Mouse (Mus musculus): ENCODE results near the gene Iqcn. TPM values are rescaled to one million over a fixed set of nuclear protein-coding genes. Genes with fewer than 3 reads are reported as not detected.

Iqcn gene
- polyA plus RNA-seq, 1 experiment from 2014 or later = 0.10 TPM

GRCm38 (mm10) chr8:70755661-70756475 lies 52.6 kb downstream of the Iqcn start:
- no peak for ATAC-seq (ENCODE audit: low FRiP score)
- 84% methylated on average over 24 of the region's 24 CpGs for WGBS
- Histone ChIP-seq H3K4me2 (peak overlapping the region; percentile 96), H3K9ac (peak overlapping the region; percentile 86), H3K36me3 (replicated peaks) (peaks cover 25% of the 10 kb centered on the region), H3K27ac (peak overlapping the region; percentile 81; the same call in 1 of the 2 replicates), H3K4me1 (peaks cover 42% of the 10 kb centered on the region), H3K27me3 (no peaks in the 10 kb centered on the region), H3K4me3 (replicated peaks) (peak overlapping the region; percentile 67), H3K9me3 (no peaks in the 10 kb centered on the region)

GRCm38 (mm10) chr8:70756476-70757040 lies 53.3 kb downstream of the Iqcn start:
- no peak overlapping the region for H3K4me3 ChIP-seq (replicated peaks)
- no peak overlapping the region for H3K4me2 ChIP-seq
- no peak overlapping the region for H3K9ac ChIP-seq
- H3K9me3 ChIP-seq = no peaks in the 10 kb centered on the region
- H3K27me3 ChIP-seq = no peaks in the 10 kb centered on the region
- 92% methylated on average over 6 of the region's 6 CpGs for WGBS
- no peak overlapping the region for H3K27ac ChIP-seq
- ATAC-seq (ENCODE audit: low FRiP score) = no peak
- peaks cover 25% of the 10 kb centered on the region for H3K36me3 ChIP-seq (replicated peaks)
- H3K4me1 ChIP-seq = peaks cover 44% of the 10 kb centered on the region

- no peak overlapping the region for H3K4me2 ChIP-seq
- no peak overlapping the region for H3K9ac ChIP-seq
- 75% methylated on average over 22 of the region's 22 CpGs for WGBS
- H3K27ac ChIP-seq = no peak overlapping the region
- peaks cover 25% of the 10 kb centered on the region for H3K36me3 ChIP-seq (replicated peaks)
- H3K9me3 ChIP-seq = no peaks in the 10 kb centered on the region
- peaks cover 44% of the 10 kb centered on the region for H3K4me1 ChIP-seq
- H3K4me3 ChIP-seq (replicated peaks) = no peak overlapping the region
- no peaks in the 10 kb centered on the region for H3K27me3 ChIP-seq
- ATAC-seq (ENCODE audit: low FRiP score) = no peak
Measured at GRCm38 (mm10) chr8:70757523-70758307, 54.5 kb downstream of the Iqcn start.

GRCm38 (mm10) chr8:70758308-70758615 lies 55.0 kb downstream of the Iqcn start:
- 94% methylated on average over 7 of the region's 7 CpGs for WGBS
- Histone ChIP-seq H3K27me3 (no peaks in the 10 kb centered on the region), H3K36me3 (replicated peaks) (peaks cover 25% of the 10 kb centered on the region), H3K27ac (no peak overlapping the region), H3K9ac (no peak overlapping the region), H3K4me1 (peaks cover 42% of the 10 kb centered on the region), H3K4me2 (no peak overlapping the region), H3K4me3 (replicated peaks) (no peak overlapping the region), H3K9me3 (no peaks in the 10 kb centered on the region)
- no peak for ATAC-seq (ENCODE audit: low FRiP score)

GRCm38 (mm10) chr8:70758616-70759561 lies 55.6 kb downstream of the Iqcn start:
- Histone ChIP-seq H3K27ac (no peak overlapping the region), H3K27me3 (no peaks in the 10 kb centered on the region), H3K4me1 (peaks cover 39% of the 10 kb centered on the region), H3K4me3 (replicated peaks) (0 out of 2 replicates have a peak overlapping the region, but pooled peaks have one; percentile 3), H3K9me3 (no peaks in the 10 kb centered on the region), H3K4me2 (peak overlapping the region; percentile 99; the same call in 1 of the 2 replicates), H3K36me3 (replicated peaks) (peaks cover 25% of the 10 kb centered on the region), H3K9ac (no peak overlapping the region)
- WGBS = 75% methylated on average over 19 of the region's 19 CpGs
- no peak for ATAC-seq (ENCODE audit: low FRiP score)

- Histone ChIP-seq H3K27ac (peak overlapping the region; percentile 76), H3K36me3 (replicated peaks) (peaks cover 25% of the 10 kb centered on the region), H3K4me2 (peak overlapping the region; percentile 99), H3K4me1 (peaks cover 34% of the 10 kb centered on the region), H3K27me3 (no peaks in the 10 kb centered on the region), H3K9me3 (no peaks in the 10 kb centered on the region), H3K9ac (peak overlapping the region; percentile 72), H3K4me3 (replicated peaks) (peak overlapping the region; percentile 66)
- no peak; the same call in 1 of the 2 replicates for ATAC-seq (ENCODE audit: low FRiP score)
- WGBS = under 1% methylated on average over 22 of the region's 22 CpGs
Measured at GRCm38 (mm10) chr8:70760350-70760749, 57.1 kb downstream of the Iqcn start.

GRCm38 (mm10) chr8:70760775-70761406 lies 57.6 kb downstream of the Iqcn start, which contains the start of gene Mpv17l2:
Gene Mpv17l2 (minus strand): TSS chr8:70760946.
- Histone ChIP-seq H3K4me2 (peak within 1 kb of the TSS; percentile 99), H3K27me3 (no peaks in the 10 kb centered on the region; the same call in 1 of the 2 replicates), H3K9me3 (no peaks in the 10 kb centered on the region), H3K36me3 (replicated peaks) (peaks cover 25% of the 10 kb centered on the region), H3K4me1 (peaks cover 34% of the 10 kb centered on the region), H3K4me3 (replicated peaks) (peak within 1 kb of the TSS; percentile 66), H3K27ac (peak within 1 kb of the TSS; percentile 76), H3K9ac (peak within 1 kb of the TSS; percentile 72)
- WGBS = under 1% methylated on average over 55 of the region's 55 CpGs
- peak; percentile 97 for ATAC-seq (ENCODE audit: low FRiP score)

- Histone ChIP-seq H3K9ac (no peak overlapping the region), H3K9me3 (no peaks in the 10 kb centered on the region), H3K4me1 (peaks cover 44% of the 10 kb centered on the region), H3K4me3 (replicated peaks) (no peak overlapping the region), H3K27ac (no peak overlapping the region), H3K36me3 (replicated peaks) (peaks cover 16% of the 10 kb centered on the region; the same call in 1 of the 2 replicates), H3K4me2 (no peak overlapping the region), H3K27me3 (peaks cover 10% of the 10 kb centered on the region; the same call in 1 of the 2 replicates)
- ATAC-seq (ENCODE audit: low FRiP score) = no peak
- WGBS = 83% methylated on average over 1 of the region's 1 CpGs
Measured at GRCm38 (mm10) chr8:70762118-70762517, 58.9 kb downstream of the Iqcn start.

- no peak overlapping the region for H3K27ac ChIP-seq
- no peak for ATAC-seq (ENCODE audit: low FRiP score)
- no peak overlapping the region for H3K9ac ChIP-seq
- H3K36me3 ChIP-seq (replicated peaks) = peaks cover 13% of the 10 kb centered on the region
- peaks cover 17% of the 10 kb centered on the region for H3K27me3 ChIP-seq
- 6% methylated on average over 3 of the region's 3 CpGs for whole genome bisulfite sequencing
- no peaks in the 10 kb centered on the region for H3K9me3 ChIP-seq
- no peak overlapping the region for H3K4me2 ChIP-seq
- H3K4me3 ChIP-seq (replicated peaks) = no peak overlapping the region
- peaks cover 43% of the 10 kb centered on the region for H3K4me1 ChIP-seq
Measured at GRCm38 (mm10) chr8:70763354-70763753, 60.1 kb downstream of the Iqcn start.

- Histone ChIP-seq H3K4me3 (replicated peaks) (no peak overlapping the region), H3K4me2 (no peak overlapping the region), H3K4me1 (peaks cover 42% of the 10 kb centered on the region), H3K36me3 (replicated peaks) (peaks cover 16% of the 10 kb centered on the region), H3K27ac (no peak overlapping the region), H3K9ac (no peak overlapping the region), H3K27me3 (peaks cover 17% of the 10 kb centered on the region), H3K9me3 (no peaks in the 10 kb centered on the region)
- 87% methylated on average over 8 of the region's 8 CpGs for WGBS
- no peak for ATAC-seq (ENCODE audit: low FRiP score)
Measured at GRCm38 (mm10) chr8:70764026-70764425, 60.8 kb downstream of the Iqcn start.

GRCm38 (mm10) chr8:70764676-70765075 lies 61.4 kb downstream of the Iqcn start:
- peaks cover 39% of the 10 kb centered on the region for H3K4me1 ChIP-seq
- H3K36me3 ChIP-seq (replicated peaks) = peaks cover 19% of the 10 kb centered on the region
- 92% methylated on average over 13 of the region's 13 CpGs for WGBS

More at GRCm38 (mm10) chr8:70764676-70765075, 61.4 kb downstream of the Iqcn start:
- H3K9me3 ChIP-seq = no peaks in the 10 kb centered on the region
- H3K4me2 ChIP-seq = no peak overlapping the region
- no peak for ATAC-seq (ENCODE audit: low FRiP score)
- H3K4me3 ChIP-seq (replicated peaks) = no peak overlapping the region
- no peak overlapping the region for H3K27ac ChIP-seq
- no peak overlapping the region for H3K9ac ChIP-seq
- H3K27me3 ChIP-seq = peaks cover 17% of the 10 kb centered on the region

All from forebrain, embryonic 12.5 days (tissue).